Mouse (Mus musculus) midbrain, postnatal 0 days (tissue): ENCODE data around the gene Gm5244. TPM values are rescaled to one million over a fixed set of nuclear protein-coding genes. Genes with fewer than 3 reads are reported as not detected.

Experiments
- ATAC-seq: fragments of 200-750 bp; cut with Nextera tagmentation; 2 replicates; pipeline ENCODE4 v1.8.0; 2017; ENCODE audit warnings: moderate number of reproducible peaks, mild to moderate bottlenecking, moderate TSS enrichment, moderate library complexity; ENCODE audit not compliant: low FRiP score
- DNase-seq: peaks from one replicate; pipeline ENCODE4 v3.0.0-alpha.2; 2015; ENCODE audit warnings: low spot score
- H3K27ac ChIP-seq: fragments of 300-500 bp; sonication (generic); 2 replicates; pipeline ENCODE4 v1.5.1; 2014; ENCODE audit warnings: low read depth, mild to moderate bottlenecking, low read length, mixed read lengths
- H3K27me3 ChIP-seq: fragments of 300-500 bp; sonication (generic); 2 replicates; pipeline ENCODE4 v1.6.1; 2014; ENCODE audit warnings: low read length, control low read depth, mixed read lengths; ENCODE audit not compliant: insufficient read depth
- H3K36me3 ChIP-seq: fragments of 300-500 bp; sonication (generic); 2 replicates; pipeline ENCODE4 v1.6.1; 2014; ENCODE audit warnings: low read length, control low read depth, mixed read lengths; ENCODE audit not compliant: insufficient read depth
- H3K4me1 ChIP-seq: fragments of 300-500 bp; sonication (generic); 2 replicates; pipeline ENCODE4 v1.6.1; 2014; ENCODE audit warnings: mild to moderate bottlenecking, control low read depth, antibody characterized with exemption, low read length, mixed read lengths; ENCODE audit not compliant: insufficient read depth
- H3K4me2 ChIP-seq: fragments of 300-500 bp; sonication (generic); 2 replicates; pipeline ENCODE4 v1.6.1; 2014; ENCODE audit warnings: low read depth, mild to moderate bottlenecking, low read length, mixed read lengths; ENCODE audit not compliant: poor library complexity, severe bottlenecking
- H3K4me3 ChIP-seq: fragments of 300-500 bp; sonication (generic); 2 replicates; pipeline ENCODE4 v1.5.1; 2014; ENCODE audit warnings: low read depth, mild to moderate bottlenecking, low read length, moderate library complexity
- H3K9ac ChIP-seq: fragments of 300-500 bp; sonication (generic); replicated peaks from 2 replicates; pipeline ENCODE4 v1.6.1; 2014; ENCODE audit warnings: mild to moderate bottlenecking, low read length, moderate library complexity, mixed read lengths; ENCODE audit not compliant: poor library complexity, severe bottlenecking
- H3K9me3 ChIP-seq: fragments of 300-500 bp; sonication (generic); 2 replicates; pipeline ENCODE4 v1.6.1; 2016; ENCODE audit warnings: low read length, control low read depth
- CTCF ChIP-seq: IDR thresholded peaks from 2 replicates; pipeline ENCODE4 v1.5.1; 2016; ENCODE audit warnings: antibody characterized with exemption, mild to moderate bottlenecking
- WGBS: fragments of 180-500 bp; shearing (Covaris S2); extraction: QIAGEN DNeasy Blood & Tissue Kit; methylation state at CpG from one replicate; pipeline ENCODE4 v1.1.7; 2014; 5-methylcytosine and 5-hydroxymethylcytosine counted together
- polyA plus RNA-seq: library from polyadenylated mRNA; unstranded; fragments of >200 nt; fragmentation: Nextera tagmentation; extraction: Ambion mirVana; gene quantifications from 2 replicates; pipeline ENCODE4 v1.2.1, GENCODE M21; 2015
- total RNA-seq: library from RNA; depleted of rRNA; stranded (reverse); fragments of >200 nt; gene quantifications from 2 replicates; pipeline ENCODE4 v1.2.3, GENCODE M21; 2014; rRNA removed

Gene Gm5244
- not detected in 2 replicates for total RNA-seq
- not detected in 2 replicates for polyA plus RNA-seq

DNA sequence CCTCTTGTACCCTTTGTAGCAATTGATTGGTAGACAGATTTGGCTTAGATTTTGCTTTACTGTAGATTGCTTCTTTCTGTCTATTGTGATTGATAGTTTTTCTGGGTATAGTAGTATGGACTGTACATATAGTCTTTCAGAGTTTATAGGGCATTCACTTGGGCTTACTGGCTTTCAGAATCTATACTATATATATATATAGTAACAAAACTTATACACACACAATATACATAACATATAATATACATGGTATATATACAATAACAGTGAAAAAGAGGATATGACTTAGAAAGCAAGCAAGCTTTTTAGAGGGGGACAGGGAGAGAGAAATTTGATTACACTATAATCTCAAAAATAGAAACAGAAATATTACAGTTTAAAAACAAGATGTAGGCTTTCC lies at the start of gene Gm5244:
Gene Gm5244 (plus strand): TSS at position 301 of the 400 bp plus-strand sequence.
- Histone ChIP-seq H3K9ac (no peak within 1 kb of the TSS), H3K4me1 (no peaks in the 10 kb centered on the region), H3K36me3 (no peaks in the 10 kb centered on the region), H3K4me2 (no peak within 1 kb of the TSS), H3K27me3 (no peaks in the 10 kb centered on the region), H3K9me3 (no peaks in the 10 kb centered on the region), H3K4me3 (no peak within 1 kb of the TSS), H3K27ac (no peak within 1 kb of the TSS)
- TF ChIP-seq CTCF = no peak
- DNase-seq (no peak), ATAC-seq (no peak)

DNA sequence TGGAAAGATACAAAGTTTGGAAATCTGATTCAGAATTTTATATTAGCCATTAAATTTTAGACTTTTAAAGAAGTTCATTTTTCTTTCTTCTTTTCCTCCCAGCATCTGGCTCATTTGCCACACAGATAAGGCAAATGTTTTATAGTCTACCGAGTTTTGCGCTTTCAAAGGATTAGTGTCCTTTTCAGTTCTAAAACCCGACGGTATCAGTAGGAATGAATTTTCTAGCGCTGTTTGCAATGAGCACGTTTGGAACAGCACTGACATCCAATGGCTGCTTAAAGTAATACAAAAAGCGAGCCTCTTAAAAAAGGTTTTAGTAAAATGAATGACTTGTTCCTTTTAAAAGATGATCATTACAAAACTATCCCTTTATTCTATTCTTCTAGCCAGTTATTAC lies 49.4 kb upstream of the Gm5244 start:
- Histone ChIP-seq H3K4me2 (peak overlapping the region; percentile 75), H3K9me3 (no peaks in the 10 kb centered on the region), H3K36me3 (no peaks in the 10 kb centered on the region), H3K4me1 (no peaks in the 10 kb centered on the region), H3K9ac (peak overlapping the region; percentile 51), H3K27me3 (no peaks in the 10 kb centered on the region), H3K4me3 (peak overlapping the region; percentile 74), H3K27ac (peak overlapping the region; percentile 100)
- WGBS = 0% methylated on average over 7 of the region's 7 CpGs
- ATAC-seq = no peak
- peak; percentile 72 for TF ChIP-seq CTCF
- DNase-seq = peak; percentile 79

DNA sequence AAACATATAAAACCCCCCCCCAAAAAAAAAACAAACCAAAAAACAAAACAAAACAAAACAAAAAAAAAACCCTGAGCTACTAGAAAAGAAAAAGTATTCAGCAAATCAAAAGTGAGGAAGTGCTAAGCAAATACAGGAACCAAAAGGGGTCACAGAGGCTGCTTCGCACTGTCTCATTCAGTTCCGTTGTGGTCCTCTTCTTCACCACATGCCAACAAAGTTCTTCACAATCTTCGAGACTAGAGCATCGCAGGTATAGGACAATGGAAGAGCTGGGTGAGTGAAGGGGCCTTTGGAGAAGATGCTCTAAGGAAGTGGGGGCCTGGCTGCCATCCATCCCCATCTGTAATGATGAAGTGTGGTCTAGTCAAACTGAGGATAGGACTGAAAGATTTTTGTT lies 48.1 kb upstream of the Gm5244 start:
- Histone ChIP-seq H3K4me2 (no peak overlapping the region), H3K4me3 (no peak overlapping the region), H3K9ac (no peak overlapping the region), H3K27ac (no peak overlapping the region), H3K27me3 (no peaks in the 10 kb centered on the region), H3K9me3 (no peaks in the 10 kb centered on the region), H3K4me1 (no peaks in the 10 kb centered on the region), H3K36me3 (no peaks in the 10 kb centered on the region)
- 80% methylated on average over 4 of the region's 4 CpGs for WGBS
- ATAC-seq = no peak
- TF ChIP-seq CTCF = no peak
- no peak for DNase-seq

DNA sequence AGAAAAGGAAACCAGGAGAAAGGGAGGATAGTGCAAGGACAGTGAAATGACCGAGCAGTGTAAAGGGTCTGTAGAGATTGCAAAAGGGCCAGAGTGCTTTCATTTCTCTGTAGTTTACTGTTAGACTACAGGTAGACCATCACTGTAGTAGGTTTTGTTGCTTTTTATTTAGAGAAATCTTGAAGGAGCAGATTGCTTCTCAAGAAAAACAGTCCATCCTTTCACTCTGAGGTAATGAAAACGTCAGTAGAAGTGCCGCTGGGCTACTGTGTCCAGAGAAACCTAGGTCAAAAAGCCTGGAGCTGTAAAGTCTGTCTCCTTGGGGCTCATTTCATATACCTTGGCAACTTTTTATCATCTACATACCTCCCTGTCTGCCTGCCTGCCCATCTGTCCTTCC lies 47.4 kb upstream of the Gm5244 start:
- no peak overlapping the region for H3K4me3 ChIP-seq

DNA sequence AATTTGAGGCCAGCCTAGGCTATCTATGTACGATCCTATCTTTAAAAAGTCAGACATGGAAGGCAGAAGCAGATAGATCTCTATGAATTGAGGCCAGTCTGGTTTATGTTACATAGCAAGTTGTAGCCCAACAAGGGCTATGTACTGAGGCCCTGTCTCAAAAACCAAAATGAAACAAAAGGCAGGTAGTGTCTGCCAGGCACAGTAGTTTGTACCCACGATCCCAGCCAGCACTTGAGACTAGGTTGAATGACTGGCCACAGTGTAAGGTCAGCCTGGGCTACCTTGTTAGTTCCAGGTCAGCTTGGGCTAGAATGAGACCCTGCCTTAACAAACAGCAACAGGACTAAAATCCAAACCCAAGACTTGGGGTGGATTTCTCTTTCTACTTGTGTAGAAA lies 45.9 kb upstream of the Gm5244 start:
- no peaks in the 10 kb centered on the region for H3K36me3 ChIP-seq
- H3K4me3 ChIP-seq = no peak overlapping the region
- DNase-seq (no peak), ATAC-seq (no peak)
- no peak overlapping the region for H3K4me2 ChIP-seq
- no peak for TF ChIP-seq CTCF
- H3K27me3 ChIP-seq = no peaks in the 10 kb centered on the region
- no peaks in the 10 kb centered on the region for H3K9me3 ChIP-seq
- no peak overlapping the region for H3K9ac ChIP-seq
- no peak overlapping the region for H3K27ac ChIP-seq
- H3K4me1 ChIP-seq = no peaks in the 10 kb centered on the region
- 79% methylated on average over 2 of the region's 2 CpGs for WGBS

More for the DNA sequence above, 47.4 kb upstream of the Gm5244 start:
- ATAC-seq (no peak), DNase-seq (no peak)
- WGBS = 88% methylated on average over 3 of the region's 3 CpGs
- Histone ChIP-seq H3K36me3 (no peaks in the 10 kb centered on the region), H3K4me1 (no peaks in the 10 kb centered on the region), H3K27me3 (no peaks in the 10 kb centered on the region), H3K4me2 (no peak overlapping the region), H3K9me3 (no peaks in the 10 kb centered on the region), H3K27ac (no peak overlapping the region), H3K9ac (no peak overlapping the region)
- no peak for TF ChIP-seq CTCF

DNA sequence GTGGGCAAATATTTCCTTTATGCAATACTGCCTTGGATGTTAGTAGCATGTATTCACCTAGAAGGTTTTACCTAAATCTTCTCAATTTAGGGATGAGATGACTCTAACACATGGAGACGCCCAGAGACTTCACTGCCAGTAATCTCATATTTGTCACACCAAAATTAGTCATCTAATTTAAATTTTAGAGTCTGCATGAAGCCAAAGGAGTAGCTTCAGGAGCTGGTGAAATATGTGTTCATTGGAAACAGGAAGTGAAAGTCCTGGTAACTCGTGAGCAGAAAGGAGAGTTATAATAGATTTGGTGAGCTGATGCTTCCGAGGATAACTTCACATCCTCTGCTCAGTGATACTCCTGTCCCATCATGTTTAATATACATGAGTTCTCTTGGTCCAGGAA lies 45.4 kb upstream of the Gm5244 start:
- H3K4me1 ChIP-seq = no peaks in the 10 kb centered on the region
- no peaks in the 10 kb centered on the region for H3K36me3 ChIP-seq
- no peak for ATAC-seq
- no peak for DNase-seq
- no peak overlapping the region for H3K4me2 ChIP-seq
- no peak overlapping the region for H3K9ac ChIP-seq
- H3K9me3 ChIP-seq = no peaks in the 10 kb centered on the region
- no peaks in the 10 kb centered on the region for H3K27me3 ChIP-seq
- no peak overlapping the region for H3K4me3 ChIP-seq
- no peak for TF ChIP-seq CTCF
- WGBS = 76% methylated on average over 3 of the region's 3 CpGs
- no peak overlapping the region for H3K27ac ChIP-seq
